Mouse (Mus musculus) cerebral cortex, adult 2 months (tissue): Measurements from ENCODE around the gene Stab1.

Source experiments
- WGBS: fragments of 180-500 bp; shearing (Covaris S2); methylation state at CpG from one replicate; pipeline ENCODE4 v1.1.7; 2018; 5-methylcytosine and 5-hydroxymethylcytosine counted together

Stab1 gene

GRCm38 (mm10) chr14:31168425-31168824 is at the start of gene Stab1:
TSS of gene Stab1 (minus strand) at chr14:31168641.
- 49% methylated on average over 10 of the region's 10 CpGs for WGBS

- WGBS, result 33% methylated on average over 11 of the region's 11 CpGs
Measured at GRCm38 (mm10) chr14:31217666-31218065, 49.2 kb upstream of the Stab1 start, which contains the start of gene Sema3g. TSS of gene Sema3g (plus strand) at chr14:31217860.

GRCm38 (mm10) chr14:31216846-31217245 is 48.4 kb upstream of the Stab1 start, which contains the start of gene Nisch:
TSS of gene Nisch (minus strand) at chr14:31216946.
- WGBS, result 77% methylated on average over 2 of the region's 2 CpGs

- WGBS, result 38% methylated on average over 15 of the region's 15 CpGs
Measured at GRCm38 (mm10) chr14:31215157-31216002, 46.9 kb upstream of the Stab1 start.

- WGBS, result 80% methylated on average over 3 of the region's 3 CpGs
Measured at GRCm38 (mm10) chr14:31214684-31215083, 46.2 kb upstream of the Stab1 start.

- 80% methylated on average over 8 of the region's 8 CpGs for WGBS
Measured at GRCm38 (mm10) chr14:31213868-31214267, 45.4 kb upstream of the Stab1 start.

- 91% methylated on average over 3 of the region's 3 CpGs for WGBS
Measured at GRCm38 (mm10) chr14:31212499-31212898, 44.1 kb upstream of the Stab1 start.

GRCm38 (mm10) chr14:31211854-31212253 is 43.4 kb upstream of the Stab1 start:
- 95% methylated on average over 6 of the region's 6 CpGs for WGBS

- 80% methylated on average over 4 of the region's 4 CpGs for WGBS
Measured at GRCm38 (mm10) chr14:31209133-31209557, 40.7 kb upstream of the Stab1 start.

- 74% methylated on average over 2 of the region's 2 CpGs for WGBS
Measured at GRCm38 (mm10) chr14:31208084-31208483, 39.6 kb upstream of the Stab1 start, which contains the start of gene Tnnc1. TSS of gene Tnnc1 (plus strand) at chr14:31208312.

- 59% methylated on average over 13 of the region's 13 CpGs for WGBS
Measured at GRCm38 (mm10) chr14:31207070-31207830, 38.8 kb upstream of the Stab1 start.

GRCm38 (mm10) chr14:31206472-31206981 is 38.1 kb upstream of the Stab1 start:
- WGBS, result under 1% methylated on average over 47 of the region's 48 CpGs

- WGBS, result under 1% methylated on average over 39 of the region's 39 CpGs
Measured at GRCm38 (mm10) chr14:31205562-31206467, 37.4 kb upstream of the Stab1 start.

GRCm38 (mm10) chr14:31205244-31205561 is 36.8 kb upstream of the Stab1 start:
- WGBS, result 7% methylated on average over 8 of the region's 8 CpGs

- 51% methylated on average over 4 of the region's 4 CpGs for WGBS
Measured at GRCm38 (mm10) chr14:31204844-31205243, 36.4 kb upstream of the Stab1 start.

GRCm38 (mm10) chr14:31200038-31200437 is 31.6 kb upstream of the Stab1 start:
- WGBS, result 81% methylated on average over 3 of the region's 3 CpGs

- WGBS, result 76% methylated on average over 7 of the region's 7 CpGs
Measured at GRCm38 (mm10) chr14:31199599-31199998, 31.2 kb upstream of the Stab1 start.

GRCm38 (mm10) chr14:31197547-31198516 is 29.4 kb upstream of the Stab1 start:
- 32% methylated on average over 16 of the region's 16 CpGs for WGBS

- WGBS, result 87% methylated on average over 4 of the region's 4 CpGs
Measured at GRCm38 (mm10) chr14:31195521-31195920, 27.1 kb upstream of the Stab1 start.

- 23% methylated on average over 14 of the region's 14 CpGs for WGBS
Measured at GRCm38 (mm10) chr14:31194891-31195513, 26.6 kb upstream of the Stab1 start.
